Mouse (Mus musculus): ENCODE results near the gene Ino80. TPM values are rescaled to one million over a fixed set of nuclear protein-coding genes. Genes with fewer than 3 reads are reported as not detected.

Gene Ino80
- polyA plus RNA-seq, 1 experiment from 2014 or later: 4.3 TPM

DNA sequence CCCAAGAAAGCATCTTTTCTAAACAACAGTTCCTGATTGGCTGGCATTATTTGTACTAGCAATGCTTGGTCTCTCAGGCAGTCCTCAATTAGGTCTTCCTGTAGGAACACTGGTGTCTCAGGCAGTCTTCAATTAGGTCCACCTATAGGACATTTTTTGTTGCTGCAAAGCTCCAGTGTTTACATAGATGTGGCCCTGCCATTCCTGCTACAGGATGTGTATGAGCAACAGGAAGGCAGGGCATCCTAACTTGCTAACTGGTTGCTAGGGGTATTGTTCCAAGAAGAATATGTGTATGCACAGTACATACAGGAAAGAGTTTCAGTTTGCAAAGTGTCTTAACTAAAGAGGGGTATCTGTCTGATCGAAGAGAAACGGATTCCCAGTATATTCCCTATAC is 18.6 kb upstream of the Ino80 start:
- H3K4me1 ChIP-seq: no peaks in the 10 kb centered on the region
- no peak overlapping the region for H3K4me3 ChIP-seq
- no peaks in the 10 kb centered on the region for H3K9me3 ChIP-seq
- ATAC-seq (ENCODE audit: borderline replicate concordance, extremely low read depth, low FRiP score, low TSS enrichment): no peak
- H3K4me2 ChIP-seq: no peak overlapping the region
- H3K36me3 ChIP-seq: no peaks in the 10 kb centered on the region
- no peaks in the 10 kb centered on the region for H3K27me3 ChIP-seq
- no peak overlapping the region for H3K9ac ChIP-seq
- WGBS: 84% methylated on average over 2 of the region's 2 CpGs
- H3K27ac ChIP-seq: 0 out of 2 replicates have a peak overlapping the region, but pooled peaks have one; percentile 9

- Histone ChIP-seq H3K9ac (no peak overlapping the region), H3K9me3 (no peaks in the 10 kb centered on the region), H3K4me3 (no peak overlapping the region), H3K27me3 (no peaks in the 10 kb centered on the region), H3K27ac (peak overlapping the region; percentile 19; the same call in 1 of the 2 replicates), H3K4me2 (no peak overlapping the region), H3K36me3 (no peaks in the 10 kb centered on the region), H3K4me1 (no peaks in the 10 kb centered on the region)
- no peak for ATAC-seq (ENCODE audit: borderline replicate concordance, extremely low read depth, low FRiP score, low TSS enrichment)
- WGBS: 39% methylated on average over 5 of the region's 5 CpGs
Measured at GRCm38 (mm10) chr2:119491953-119492352, 14.5 kb upstream of the Ino80 start.

- Histone ChIP-seq H3K27ac (no peak overlapping the region), H3K27me3 (no peaks in the 10 kb centered on the region), H3K36me3 (no peaks in the 10 kb centered on the region), H3K4me3 (no peak overlapping the region), H3K4me2 (no peak overlapping the region), H3K9me3 (no peaks in the 10 kb centered on the region), H3K4me1 (no peaks in the 10 kb centered on the region), H3K9ac (no peak overlapping the region)
- no peak for ATAC-seq (ENCODE audit: borderline replicate concordance, extremely low read depth, low FRiP score, low TSS enrichment)
- 24% methylated on average over 4 of the region's 4 CpGs for WGBS
Measured at GRCm38 (mm10) chr2:119486488-119486887, 9.0 kb upstream of the Ino80 start.

GRCm38 (mm10) chr2:119482307-119482706 is 4.8 kb upstream of the Ino80 start:
- 81% methylated on average over 1 of the region's 1 CpGs for whole genome bisulfite sequencing
- no peak for ATAC-seq (ENCODE audit: borderline replicate concordance, extremely low read depth, low FRiP score, low TSS enrichment)
- no peaks in the 10 kb centered on the region for H3K27me3 ChIP-seq
- no peak overlapping the region for H3K4me3 ChIP-seq
- no peak overlapping the region for H3K4me2 ChIP-seq
- H3K9me3 ChIP-seq: no peaks in the 10 kb centered on the region
- no peak overlapping the region for H3K9ac ChIP-seq
- no peaks in the 10 kb centered on the region for H3K36me3 ChIP-seq
- H3K4me1 ChIP-seq: peaks cover 7% of the 10 kb centered on the region; the same call in 1 of the 2 replicates
- H3K27ac ChIP-seq: no peak overlapping the region

DNA sequence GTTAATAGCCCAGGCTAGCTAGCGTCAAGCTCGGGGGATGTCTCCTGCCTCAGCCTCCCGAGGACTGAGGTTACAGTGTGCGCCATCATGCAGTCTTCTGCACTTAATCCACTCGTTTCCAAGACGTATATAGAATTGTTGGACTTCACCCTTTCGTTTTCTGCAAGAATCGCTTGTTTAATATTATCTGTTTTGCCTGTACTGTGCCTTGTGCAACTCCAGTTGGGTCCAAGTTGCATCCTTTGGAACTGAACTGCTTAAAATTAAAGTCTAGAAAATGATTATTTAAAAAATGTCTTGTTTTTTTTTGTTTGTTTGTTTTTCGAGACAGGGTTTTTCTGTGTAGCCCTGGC is 886 bp upstream of the Ino80 start:
- H3K4me1 ChIP-seq: peaks cover 24% of the 10 kb centered on the region; the same call in 1 of the 2 replicates
- H3K27me3 ChIP-seq: no peaks in the 10 kb centered on the region
- H3K9ac ChIP-seq: peak overlapping the region; percentile 83
- no peaks in the 10 kb centered on the region for H3K36me3 ChIP-seq
- no peaks in the 10 kb centered on the region for H3K9me3 ChIP-seq
- 9% methylated on average over 9 of the region's 9 CpGs for WGBS
- H3K4me3 ChIP-seq: peak overlapping the region; percentile 81
- ATAC-seq (ENCODE audit: borderline replicate concordance, extremely low read depth, low FRiP score, low TSS enrichment): no peak
- peak overlapping the region; percentile 96 for H3K27ac ChIP-seq
- peak overlapping the region; percentile 84 for H3K4me2 ChIP-seq

DNA sequence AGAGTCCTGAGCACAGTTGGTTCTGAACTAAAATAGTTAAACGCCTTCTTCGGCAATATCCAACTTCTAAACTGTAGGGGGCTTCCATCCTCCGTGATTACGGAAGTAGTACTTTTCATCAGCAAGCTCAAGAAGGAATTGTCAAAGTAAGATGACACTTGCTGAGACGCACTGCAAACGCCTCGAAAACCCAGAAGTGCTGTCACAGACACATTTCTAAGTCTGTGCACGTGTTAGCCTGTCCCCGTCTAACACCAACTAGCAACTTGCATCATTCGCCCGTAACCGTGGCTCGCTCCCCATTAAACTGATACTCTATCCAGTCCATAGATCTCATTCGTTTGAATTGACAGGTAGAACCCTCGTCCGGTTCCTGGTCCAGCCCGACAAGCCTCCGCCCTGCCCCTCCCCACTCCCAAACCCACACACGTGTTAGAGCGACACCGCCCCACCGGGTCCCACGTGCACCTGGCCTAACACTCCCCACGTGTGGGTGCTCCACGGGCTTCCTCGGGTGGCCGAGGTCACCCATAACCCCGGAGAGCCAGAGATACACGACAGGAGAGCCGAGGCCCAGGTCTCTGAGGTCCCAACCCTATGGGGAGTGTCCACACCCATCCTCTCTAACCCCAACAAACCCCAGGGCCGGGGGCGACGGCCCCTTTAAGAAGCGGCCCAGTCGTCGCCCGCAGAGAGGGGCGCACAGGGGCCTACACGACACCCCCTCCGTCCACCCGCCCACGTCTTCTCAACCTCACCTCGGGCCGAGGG is 681 bp downstream of the Ino80 start:
- H3K4me3 ChIP-seq: peak overlapping the region; percentile 81
- WGBS: under 1% methylated on average over 43 of the region's 44 CpGs
- H3K4me1 ChIP-seq: peaks cover 24% of the 10 kb centered on the region; the same call in 1 of the 2 replicates
- peak overlapping the region; percentile 84 for H3K4me2 ChIP-seq
- H3K9me3 ChIP-seq: no peaks in the 10 kb centered on the region
- peak overlapping the region; percentile 97 for H3K9ac ChIP-seq
- H3K36me3 ChIP-seq: no peaks in the 10 kb centered on the region
- no peaks in the 10 kb centered on the region for H3K27me3 ChIP-seq
- ATAC-seq (ENCODE audit: borderline replicate concordance, extremely low read depth, low FRiP score, low TSS enrichment): peak; percentile 70
- H3K27ac ChIP-seq: peak overlapping the region; percentile 96

GRCm38 (mm10) chr2:119476166-119476565 is 1.3 kb downstream of the Ino80 start:
- peak overlapping the region; percentile 84 for H3K4me2 ChIP-seq
- H3K27me3 ChIP-seq: no peaks in the 10 kb centered on the region
- no peaks in the 10 kb centered on the region for H3K9me3 ChIP-seq
- H3K4me3 ChIP-seq: peak overlapping the region; percentile 81
- H3K4me1 ChIP-seq: peaks cover 24% of the 10 kb centered on the region; the same call in 1 of the 2 replicates
- H3K36me3 ChIP-seq: peaks cover 3% of the 10 kb centered on the region; the same call in 1 of the 2 replicates
- 9% methylated on average over 7 of the region's 7 CpGs for WGBS
- peak overlapping the region; percentile 97 for H3K9ac ChIP-seq
- peak overlapping the region; percentile 96 for H3K27ac ChIP-seq
- ATAC-seq (ENCODE audit: borderline replicate concordance, extremely low read depth, low FRiP score, low TSS enrichment): no peak

- Histone ChIP-seq H3K9ac (no peak overlapping the region), H3K27ac (no peak overlapping the region), H3K9me3 (no peaks in the 10 kb centered on the region), H3K4me3 (no peak overlapping the region), H3K4me2 (no peak overlapping the region), H3K4me1 (no peaks in the 10 kb centered on the region), H3K27me3 (no peaks in the 10 kb centered on the region), H3K36me3 (no peaks in the 10 kb centered on the region)
- ATAC-seq (ENCODE audit: borderline replicate concordance, extremely low read depth, low FRiP score, low TSS enrichment): no peak
- 77% methylated on average over 4 of the region's 4 CpGs for WGBS
Measured at GRCm38 (mm10) chr2:119463945-119464344, 13.5 kb downstream of the Ino80 start.

GRCm38 (mm10) chr2:119463114-119463775 is 14.2 kb downstream of the Ino80 start:
- Histone ChIP-seq H3K4me1 (no peaks in the 10 kb centered on the region), H3K9ac (no peak overlapping the region), H3K36me3 (no peaks in the 10 kb centered on the region), H3K27ac (no peak overlapping the region), H3K4me3 (no peak overlapping the region), H3K4me2 (no peak overlapping the region), H3K9me3 (no peaks in the 10 kb centered on the region), H3K27me3 (no peaks in the 10 kb centered on the region)
- no peak for ATAC-seq (ENCODE audit: borderline replicate concordance, extremely low read depth, low FRiP score, low TSS enrichment)
- WGBS: 86% methylated on average over 5 of the region's 5 CpGs

DNA sequence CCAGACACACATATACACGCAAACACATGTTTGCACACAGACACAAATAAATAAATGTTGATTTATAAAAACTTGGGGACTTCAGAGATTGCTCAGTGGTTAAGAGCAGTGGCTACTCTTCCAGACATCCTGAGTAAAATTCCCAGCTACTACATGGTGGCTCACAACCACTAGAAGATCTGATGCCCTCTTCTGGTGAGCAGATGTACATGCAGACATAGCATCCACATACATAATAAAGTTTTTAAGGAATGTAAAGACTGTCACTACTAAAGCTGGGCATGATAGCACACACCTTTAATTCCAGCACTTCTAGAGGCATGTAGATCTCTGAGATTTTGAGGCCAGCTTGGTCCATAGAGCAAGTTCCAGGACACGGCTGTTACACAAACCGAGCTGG is 16.5 kb downstream of the Ino80 start:
- H3K36me3 ChIP-seq: peaks cover 5% of the 10 kb centered on the region; the same call in 1 of the 2 replicates
- no peaks in the 10 kb centered on the region for H3K9me3 ChIP-seq
- H3K4me2 ChIP-seq: no peak overlapping the region
- H3K4me3 ChIP-seq: no peak overlapping the region
- no peaks in the 10 kb centered on the region for H3K4me1 ChIP-seq
- no peak for ATAC-seq (ENCODE audit: borderline replicate concordance, extremely low read depth, low FRiP score, low TSS enrichment)
- no peak overlapping the region for H3K27ac ChIP-seq
- WGBS: 92% methylated on average over 3 of the region's 3 CpGs
- no peaks in the 10 kb centered on the region for H3K27me3 ChIP-seq
- no peak overlapping the region for H3K9ac ChIP-seq

- 81% methylated on average over 3 of the region's 3 CpGs for WGBS
- no peak overlapping the region for H3K4me2 ChIP-seq
- H3K27me3 ChIP-seq: no peaks in the 10 kb centered on the region
- H3K9ac ChIP-seq: no peak overlapping the region
- H3K36me3 ChIP-seq: peaks cover 50% of the 10 kb centered on the region
- H3K4me1 ChIP-seq: no peaks in the 10 kb centered on the region
- H3K27ac ChIP-seq: no peak overlapping the region
- no peak overlapping the region for H3K4me3 ChIP-seq
- H3K9me3 ChIP-seq: no peaks in the 10 kb centered on the region
- no peak for ATAC-seq (ENCODE audit: borderline replicate concordance, extremely low read depth, low FRiP score, low TSS enrichment)
Measured at GRCm38 (mm10) chr2:119454558-119454957, 22.9 kb downstream of the Ino80 start.

GRCm38 (mm10) chr2:119436988-119437387 is 40.5 kb downstream of the Ino80 start:
- WGBS: 86% methylated on average over 1 of the region's 1 CpGs
- no peak for ATAC-seq (ENCODE audit: borderline replicate concordance, extremely low read depth, low FRiP score, low TSS enrichment)
- Histone ChIP-seq H3K9ac (no peak overlapping the region), H3K4me3 (no peak overlapping the region), H3K4me1 (no peaks in the 10 kb centered on the region), H3K27me3 (no peaks in the 10 kb centered on the region), H3K36me3 (peaks cover 54% of the 10 kb centered on the region), H3K27ac (no peak overlapping the region), H3K9me3 (no peaks in the 10 kb centered on the region), H3K4me2 (no peak overlapping the region)

Measured in lung, embryonic 15.5 days (tissue).